Mouse (Mus musculus) G1E (cell line): ENCODE data around the gene Rasip1.

Experiments used
- CTCF ChIP-seq: IDR thresholded peaks from 2 replicates; pipeline ENCODE4 v1.5.1; 2012; ENCODE audit warnings: low read depth, low read length, inconsistent platforms, mixed read lengths
- TAL1 ChIP-seq: conservative IDR thresholded peaks from 2 replicates; pipeline ENCODE4 v1.6.1; 2012; ENCODE audit warnings: low read depth, low read length, inconsistent platforms, mixed read lengths

GRCm38 (mm10) chr7:45638623-45639401 lies 11.5 kb downstream of the Rasip1 start:
- no peak for TF ChIP-seq CTCF
- TF ChIP-seq TAL1 = no peak
